Mouse (Mus musculus) hindlimb bud, embryonic 11.5 days (tissue): Measurements from ENCODE around the gene Gm49358.

Experiments
- DNase-seq: peaks from one replicate; pipeline ENCODE4 v3.0.0-alpha.2; 2012; ENCODE audit warnings: low read depth, low spot score; ENCODE audit errors: extremely low spot score

Gm49358 gene

DNA sequence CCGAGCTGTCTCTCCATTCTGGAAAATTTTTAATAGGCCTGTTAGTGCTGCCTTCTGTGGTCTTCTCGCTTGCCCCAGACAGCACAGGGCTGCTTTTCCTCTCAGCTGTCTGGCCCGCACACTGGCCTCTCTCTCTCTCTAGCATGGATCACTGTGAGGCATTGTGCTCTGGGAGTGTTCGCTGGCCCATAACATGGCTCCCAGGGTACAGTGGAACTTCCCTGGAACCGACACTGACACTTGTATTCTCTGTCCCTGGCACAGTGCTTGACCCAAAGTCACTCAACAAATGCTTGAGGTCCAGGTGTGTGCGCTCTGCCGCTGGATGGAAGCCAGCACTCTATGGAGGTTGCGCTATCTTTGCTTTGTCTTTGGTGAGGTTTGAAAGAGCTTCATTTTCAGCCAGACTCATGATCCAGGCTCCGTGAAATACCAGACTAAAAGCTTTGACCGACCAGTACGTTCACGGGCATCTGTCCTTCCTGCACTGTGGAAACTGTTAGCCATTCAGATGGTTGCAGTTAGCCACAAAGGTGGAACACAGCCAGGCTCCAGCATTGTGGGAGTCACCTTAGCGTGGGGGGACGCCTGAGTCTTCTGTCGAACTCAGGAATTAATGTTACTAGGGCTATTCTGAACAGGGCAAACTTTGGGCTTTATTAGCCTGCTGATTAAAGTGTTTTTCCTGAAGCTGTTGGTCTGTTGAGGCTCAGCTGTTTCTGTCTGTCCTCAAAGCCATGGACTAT lies 44.4 kb downstream of the Gm49358 start:
- no peak for DNase-seq

DNA sequence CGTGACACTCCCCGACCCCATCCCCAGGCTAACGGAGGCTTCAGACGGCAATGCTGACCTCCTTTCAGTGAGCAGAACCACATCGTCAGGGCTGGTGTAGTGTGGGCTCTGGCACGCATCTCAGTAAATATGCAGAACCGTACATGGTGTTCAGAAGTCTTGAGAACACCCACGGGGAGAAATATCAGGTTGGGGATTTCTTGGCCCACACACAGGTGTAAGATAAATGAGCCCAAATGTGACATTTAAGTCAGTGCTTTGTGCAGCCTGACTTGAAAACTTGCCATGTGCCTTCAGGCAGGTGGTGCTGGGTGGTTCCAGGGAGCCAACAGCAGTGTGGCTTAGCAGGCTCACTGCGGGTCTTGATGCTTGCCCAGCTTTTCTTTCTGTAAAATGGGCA lies 46.2 kb downstream of the Gm49358 start:
- no peak for DNase-seq

DNA sequence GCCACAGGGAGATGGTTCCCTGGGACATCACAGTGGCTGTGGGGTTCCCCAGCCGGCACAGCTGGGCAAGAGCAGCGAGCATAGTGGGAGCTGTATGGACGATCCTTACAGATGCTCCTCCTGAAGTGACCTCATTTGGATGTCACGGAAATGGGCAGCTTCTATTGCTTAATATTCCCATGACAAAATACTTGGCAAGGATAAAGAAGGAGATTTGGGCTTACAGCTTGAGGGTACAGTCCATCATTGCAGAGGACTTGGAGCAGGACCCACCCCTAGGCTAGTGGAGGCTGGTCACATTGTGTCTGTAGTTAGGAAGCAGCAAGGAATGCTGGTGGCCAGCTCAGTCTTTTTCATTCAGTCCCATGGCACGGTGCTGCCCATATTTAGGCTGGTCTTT lies 46.8 kb downstream of the Gm49358 start:
- no peak for DNase-seq

DNA sequence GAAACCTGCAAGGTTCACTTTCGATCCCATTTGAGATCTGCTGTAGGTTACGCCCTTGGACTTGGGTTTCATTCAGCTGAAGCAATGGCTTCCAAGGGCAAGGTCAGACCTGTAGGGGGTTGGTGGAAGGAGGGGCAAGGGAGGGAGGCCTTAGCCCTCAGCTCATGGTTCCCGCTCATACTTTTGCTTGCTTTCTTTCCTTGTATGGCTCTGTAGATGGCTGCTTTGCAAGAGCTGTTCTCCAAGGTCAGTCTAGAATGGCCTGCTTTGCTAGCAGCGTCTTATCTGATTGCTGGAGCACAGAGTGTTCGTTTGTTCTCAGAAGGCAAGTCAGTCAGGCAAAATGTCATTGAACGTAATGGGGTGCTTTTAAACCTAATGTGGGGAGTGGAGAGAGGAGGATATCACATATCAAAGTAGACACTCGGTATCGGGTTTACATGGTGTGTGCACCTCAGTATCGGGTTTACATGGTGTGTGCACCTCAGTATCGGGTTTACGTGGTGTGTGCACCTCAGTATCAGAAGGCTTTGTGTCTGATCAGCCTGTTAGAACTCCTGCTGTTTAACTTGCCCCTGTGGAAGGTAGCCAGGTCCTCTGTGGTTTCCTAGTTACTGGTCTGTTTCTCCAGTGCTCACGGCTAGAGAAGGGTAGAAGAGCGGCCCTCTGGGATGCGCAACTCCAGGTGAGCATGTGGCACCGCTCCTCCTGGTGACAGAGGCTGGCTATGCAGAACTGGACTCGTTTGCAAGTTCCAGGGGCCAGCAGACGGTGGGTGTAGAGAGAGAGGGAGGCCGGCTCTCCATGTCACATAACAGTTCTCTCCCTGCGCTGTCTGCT lies 50.7 kb downstream of the Gm49358 start:
- no peak for DNase-seq

DNA sequence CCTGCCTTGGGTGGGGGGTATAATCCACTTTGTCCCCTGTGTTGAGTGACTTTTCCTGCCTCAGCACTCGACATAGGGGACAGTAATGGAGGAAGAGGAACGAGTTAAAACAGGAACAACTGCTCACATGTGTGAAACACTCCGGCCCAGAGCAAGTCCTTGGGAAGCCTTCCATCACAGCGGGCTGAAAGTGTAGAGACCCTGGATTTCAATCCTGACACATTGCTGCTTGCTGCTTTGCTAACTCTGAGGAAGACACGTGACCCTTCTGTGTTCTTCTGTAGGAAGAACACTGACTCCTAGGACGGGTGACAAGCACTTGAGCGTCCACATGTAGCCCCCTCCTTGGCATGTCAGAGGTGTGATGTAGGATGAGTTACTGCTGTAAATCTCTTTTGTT lies 51.4 kb downstream of the Gm49358 start:
- no peak for DNase-seq

DNA sequence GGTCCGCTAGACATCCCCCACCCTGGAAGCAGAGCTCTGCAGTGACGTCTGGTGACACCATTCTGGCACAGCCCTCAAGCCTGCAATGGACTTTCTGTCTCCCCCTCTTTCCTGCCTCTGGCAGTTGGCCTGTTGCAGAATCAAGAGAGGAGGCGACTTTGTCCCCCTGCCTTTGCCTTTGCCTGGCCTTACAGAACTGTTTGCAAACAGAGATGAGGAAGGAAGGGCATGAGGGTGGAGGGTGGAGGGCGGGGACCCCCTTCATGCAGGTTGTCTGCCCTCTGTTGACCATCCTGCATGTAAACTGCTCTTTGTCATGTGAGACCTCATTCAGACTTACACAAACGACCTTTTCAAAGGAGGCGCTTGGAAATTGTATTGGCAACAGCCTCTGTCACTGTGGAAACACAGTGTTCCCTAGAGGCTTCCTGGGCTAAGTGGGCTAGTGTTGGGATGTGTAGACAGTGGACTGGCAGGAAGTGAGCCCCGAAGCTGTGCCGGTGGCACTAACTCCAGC lies 55.9 kb downstream of the Gm49358 start:
- no peak for DNase-seq

DNA sequence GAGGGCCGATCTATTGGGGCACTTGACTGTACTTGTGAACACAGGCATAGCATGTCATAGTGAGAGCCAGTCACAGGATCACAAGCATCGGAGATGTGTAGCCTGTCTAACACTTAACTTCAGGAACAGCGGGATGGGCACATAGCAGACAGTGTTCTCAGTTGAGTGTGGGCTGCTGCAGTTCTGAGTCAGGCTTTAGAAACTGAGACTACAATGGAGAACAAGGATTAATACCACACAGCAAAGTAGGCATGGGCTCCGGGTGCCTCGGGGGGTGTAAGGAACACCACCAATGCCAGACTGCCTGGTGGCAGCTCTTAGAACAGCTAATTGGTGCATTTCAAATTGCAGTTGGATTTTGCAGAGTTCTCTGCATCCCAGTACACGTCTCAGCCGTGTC lies 57.2 kb downstream of the Gm49358 start:
- DNase-seq, result no peak

DNA sequence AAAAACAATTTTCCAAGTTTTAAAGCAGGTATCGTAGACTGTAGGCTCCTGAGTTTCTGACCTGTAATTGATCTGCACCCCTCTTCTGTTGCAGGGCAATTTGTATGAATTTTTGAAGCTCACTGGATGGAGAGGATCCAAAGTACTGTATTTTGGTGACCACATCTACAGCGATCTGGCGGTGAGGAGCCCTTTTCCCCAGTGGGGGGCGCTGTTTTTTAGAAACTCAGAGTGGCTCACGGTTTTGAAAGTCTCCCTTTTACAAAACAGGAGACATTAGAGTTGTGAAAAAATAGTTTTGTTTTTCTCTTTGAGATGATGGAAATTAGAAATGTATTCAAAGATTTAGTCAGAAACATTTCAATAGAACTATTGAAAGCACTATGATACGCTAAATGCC lies 60.3 kb downstream of the Gm49358 start:
- no peak for DNase-seq

DNA sequence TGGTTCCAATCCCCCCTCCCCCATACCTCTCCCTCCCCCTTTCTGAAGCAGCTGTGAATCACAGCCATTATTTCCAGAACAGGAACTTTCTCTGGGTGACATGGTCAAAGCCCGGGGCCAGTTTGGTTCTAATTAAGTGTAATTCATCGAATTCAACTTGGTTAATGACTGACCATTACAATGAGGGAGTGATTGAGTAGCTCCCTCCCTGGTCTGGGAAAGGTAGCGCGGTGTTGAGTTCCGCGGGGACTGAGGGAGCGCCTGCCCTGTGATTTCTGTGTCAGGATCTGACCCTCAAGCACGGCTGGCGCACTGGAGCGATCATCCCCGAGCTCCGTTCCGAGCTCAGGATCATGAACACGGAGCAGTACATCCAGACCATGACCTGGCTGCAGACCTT lies 61.1 kb downstream of the Gm49358 start:
- DNase-seq, result no peak

DNA sequence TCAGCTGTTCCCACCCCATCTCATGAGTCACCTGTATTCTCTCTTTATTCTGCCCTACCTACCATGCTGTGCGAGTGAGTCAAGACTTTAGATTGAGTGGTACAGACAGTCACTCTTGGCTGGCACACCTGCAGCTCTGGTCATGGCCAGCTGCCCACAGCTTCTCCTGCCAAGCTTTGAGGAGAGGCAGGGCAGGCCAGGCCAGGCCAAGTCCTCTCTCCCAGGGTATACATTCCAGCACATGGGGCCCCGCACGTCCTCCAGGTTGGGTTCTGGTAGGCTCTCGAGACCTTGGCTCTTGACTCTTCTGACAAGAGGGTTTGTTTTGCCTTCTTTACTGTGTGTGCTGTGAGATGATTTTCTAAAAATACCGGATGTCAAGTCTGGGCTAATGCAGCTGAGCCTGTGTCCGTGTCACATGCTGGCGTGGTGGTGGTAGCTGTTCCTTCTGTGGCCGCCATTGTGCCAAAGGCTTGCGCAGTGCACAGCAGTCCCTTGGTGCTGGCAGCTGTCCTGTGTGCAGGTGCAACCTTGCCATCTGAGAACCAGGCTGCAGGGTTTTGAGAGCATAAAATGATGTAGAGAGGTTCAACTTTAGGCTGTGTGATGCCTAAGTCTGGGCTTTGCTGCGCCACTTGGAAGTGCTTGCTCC lies 62.2 kb downstream of the Gm49358 start:
- no peak for DNase-seq

DNA sequence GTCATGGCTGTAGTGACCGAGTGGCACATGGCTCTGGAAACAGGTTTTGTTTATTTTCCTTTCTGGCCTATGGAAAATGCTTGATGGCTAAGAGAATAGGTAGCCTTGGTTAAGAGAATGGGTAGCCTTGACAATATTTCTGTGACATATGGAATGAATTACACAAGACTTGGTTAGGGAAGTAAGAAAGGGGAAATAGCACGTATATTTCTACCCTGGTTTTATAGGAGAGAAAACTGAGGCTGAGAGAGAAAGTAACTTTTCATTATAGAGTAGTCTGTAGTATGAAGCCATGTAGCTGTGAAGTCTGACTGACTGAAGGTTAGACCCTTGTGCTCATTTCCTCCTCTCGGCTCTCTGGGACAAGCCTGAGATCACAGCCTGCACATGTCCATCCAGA lies 63.2 kb downstream of the Gm49358 start:
- DNase-seq, result no peak

DNA sequence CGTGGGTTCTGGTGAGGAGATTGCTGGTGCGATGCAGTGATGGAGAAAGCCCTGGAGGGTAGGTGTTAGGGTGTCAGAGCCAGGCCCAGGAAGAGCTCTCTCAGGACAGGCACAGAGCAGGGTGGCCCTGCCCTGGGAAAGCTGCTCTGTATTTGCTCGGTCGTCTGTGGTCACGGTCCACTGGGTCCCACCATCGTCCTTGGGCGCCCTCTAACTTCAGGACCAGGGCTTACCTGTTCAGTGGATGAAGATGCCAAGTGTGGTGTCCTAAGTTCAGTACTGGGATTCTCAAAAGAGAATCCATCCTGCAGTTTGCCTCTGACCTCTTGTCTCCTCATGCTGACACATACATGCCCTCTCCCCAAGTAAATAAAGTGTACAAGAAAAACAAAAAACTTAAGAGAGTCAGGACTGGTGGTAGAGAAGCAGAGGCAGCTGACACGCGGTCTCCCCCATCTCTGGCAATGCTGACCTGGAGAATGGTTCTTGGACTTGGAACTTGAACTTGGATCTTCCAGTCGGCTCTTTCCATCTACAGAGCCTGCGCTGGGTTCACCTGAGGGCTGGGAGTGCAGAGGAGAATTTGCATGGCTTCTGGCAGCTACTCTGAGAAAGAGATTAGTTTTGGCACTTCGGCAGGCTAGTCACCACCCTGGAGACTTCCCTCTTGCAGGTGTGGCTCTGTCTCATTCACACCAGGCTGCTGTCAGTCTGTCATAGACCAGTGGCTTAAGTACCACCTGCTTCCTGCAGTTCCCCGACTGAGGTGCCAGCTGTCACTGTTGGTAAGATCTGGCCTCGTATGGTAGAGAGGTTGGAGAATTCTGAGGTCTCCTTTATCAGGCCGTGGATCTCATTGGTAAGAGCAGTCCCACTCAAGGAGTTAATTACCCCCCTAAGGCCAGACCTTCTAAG lies 64.7 kb downstream of the Gm49358 start:
- no peak for DNase-seq

DNA sequence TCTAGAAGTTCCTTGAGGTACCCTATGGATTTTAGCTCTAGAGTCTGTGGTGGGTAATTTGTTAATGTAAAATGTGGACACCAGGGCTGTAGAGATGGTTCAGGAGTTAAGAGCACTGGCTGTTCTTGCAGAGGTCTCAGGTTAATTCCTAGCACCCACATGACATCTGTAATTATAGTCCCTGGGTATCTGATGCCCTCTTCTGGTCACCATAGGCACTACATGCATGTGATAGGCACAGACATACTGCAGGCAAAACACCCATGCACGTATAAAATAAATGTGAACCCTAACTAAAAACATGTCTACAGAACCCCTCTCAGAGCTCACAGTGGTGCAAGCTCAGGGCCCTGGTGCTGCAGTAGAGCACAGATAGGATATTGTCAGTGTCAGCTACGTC lies 65.7 kb downstream of the Gm49358 start:
- no peak for DNase-seq

DNA sequence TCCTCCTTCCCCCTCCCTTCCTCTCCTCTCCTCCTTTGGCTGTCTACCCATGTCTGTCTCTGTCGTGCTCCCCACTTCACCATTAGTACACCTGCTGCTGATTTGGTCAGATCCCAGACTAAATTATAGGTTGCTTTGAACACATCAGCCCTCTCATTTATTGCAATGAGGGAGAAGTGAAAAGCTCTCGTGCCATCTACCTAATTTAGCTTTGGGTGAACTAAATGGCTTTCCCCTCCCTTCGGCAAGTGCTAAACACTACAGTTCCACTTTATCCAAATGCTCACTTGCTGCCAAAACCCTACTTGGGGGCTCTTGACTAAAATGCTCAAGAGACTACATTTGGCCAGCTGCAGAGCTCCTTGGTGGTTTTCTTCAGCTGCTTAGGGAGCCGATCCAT lies 73.0 kb downstream of the Gm49358 start:
- DNase-seq, result no peak

DNA sequence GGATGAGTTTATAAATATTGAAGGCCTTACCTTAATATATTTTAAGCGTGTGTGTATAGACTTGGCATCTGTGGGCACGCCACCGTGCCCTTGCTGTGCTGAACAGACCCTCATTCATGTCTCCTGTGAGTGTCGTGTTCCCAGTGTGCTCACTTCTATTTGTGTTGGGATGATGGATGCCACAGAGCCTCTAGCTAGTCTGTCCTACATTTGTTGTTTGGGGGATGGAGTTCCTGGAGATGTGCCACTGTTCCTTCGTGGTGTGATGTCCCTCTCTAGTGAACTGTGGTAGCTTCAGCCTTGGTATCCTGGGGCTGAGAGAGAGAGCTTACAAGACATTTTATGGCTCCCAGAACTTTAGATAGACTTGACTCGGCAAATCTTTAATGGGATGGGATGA lies 75.1 kb downstream of the Gm49358 start:
- no peak for DNase-seq

DNA sequence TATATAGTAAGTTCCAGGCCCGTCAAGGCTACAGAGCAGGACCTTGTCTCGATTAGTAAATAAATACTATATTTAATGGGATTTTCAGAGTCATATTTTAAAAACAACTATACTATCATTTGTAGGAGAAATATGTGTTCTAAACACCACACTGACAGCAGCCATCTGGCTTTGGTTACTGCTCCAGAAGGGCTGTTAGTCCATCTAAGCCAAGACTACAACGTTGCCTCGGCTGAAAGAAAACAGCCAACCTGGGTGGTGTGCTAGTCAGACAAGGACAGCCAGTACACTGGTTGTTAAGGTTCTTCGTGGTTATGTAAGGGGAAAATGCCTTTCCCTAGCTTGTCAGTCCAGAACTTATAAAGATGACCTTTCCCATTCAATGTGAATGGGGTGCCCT lies 78.9 kb downstream of the Gm49358 start:
- no peak for DNase-seq

DNA sequence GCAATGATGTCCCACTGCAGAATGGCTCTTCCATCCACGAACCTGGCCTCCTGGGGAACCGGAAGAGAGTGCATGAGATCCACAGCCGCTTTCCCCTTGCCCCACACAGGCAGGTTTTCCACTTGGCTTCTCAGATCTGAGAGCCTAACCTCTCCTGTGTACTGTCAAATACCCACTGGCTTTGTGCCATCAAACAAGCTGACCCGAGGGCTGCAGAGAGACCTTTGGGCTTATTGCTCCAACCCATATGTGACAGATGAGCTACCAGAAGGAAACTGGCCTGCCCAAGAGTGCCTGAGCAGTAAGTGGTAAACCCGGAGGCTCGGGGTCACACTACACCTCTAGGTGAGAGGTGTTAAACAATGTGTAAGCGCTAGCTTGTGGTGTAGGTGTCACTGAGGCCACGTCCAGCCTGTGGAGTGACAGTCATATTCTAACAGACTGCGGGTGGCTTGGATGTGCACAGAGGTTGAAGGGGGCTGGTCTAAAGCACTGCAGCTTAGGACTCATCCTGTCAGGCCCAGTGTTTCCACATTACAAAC lies 83.2 kb downstream of the Gm49358 start:
- no peak for DNase-seq

DNA sequence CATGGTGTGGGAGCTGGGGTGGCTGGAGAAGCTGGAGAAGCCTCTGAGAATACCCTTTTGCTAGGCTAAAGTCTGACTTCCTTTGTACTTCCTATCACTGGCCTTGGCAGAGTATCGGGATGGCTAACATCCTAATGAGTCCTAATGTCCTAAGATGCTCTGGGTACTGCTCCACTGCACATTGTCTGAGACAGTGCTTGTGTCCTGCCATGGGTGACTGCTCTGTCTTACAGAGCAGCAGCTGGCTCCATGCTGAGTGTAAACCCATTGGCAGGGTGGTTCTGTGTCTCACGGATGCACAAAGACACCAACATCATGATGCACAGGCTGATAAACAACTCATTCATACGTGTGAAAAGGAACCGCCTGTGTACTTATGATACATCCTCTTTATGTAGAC lies 85.3 kb downstream of the Gm49358 start:
- no peak for DNase-seq

DNA sequence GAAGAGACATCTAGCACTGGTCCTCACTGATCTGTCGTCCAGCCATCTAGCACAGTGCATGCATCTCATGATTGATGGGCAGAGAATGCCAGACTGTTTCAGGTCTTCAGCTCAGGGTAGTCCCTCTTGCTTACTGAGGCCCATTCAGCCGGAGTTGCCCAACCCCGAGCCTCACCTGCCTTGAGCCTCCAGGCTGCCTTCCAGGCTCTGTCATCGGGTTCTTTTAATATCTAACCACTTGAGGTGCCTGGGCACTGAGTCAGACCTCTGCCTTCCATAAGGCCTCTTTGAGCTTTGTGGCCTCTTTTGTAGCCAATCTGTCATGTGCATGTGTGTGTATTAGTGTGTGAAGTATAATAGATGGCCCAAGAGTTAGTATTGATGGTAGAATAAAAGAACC lies 85.7 kb downstream of the Gm49358 start:
- no peak for DNase-seq

DNA sequence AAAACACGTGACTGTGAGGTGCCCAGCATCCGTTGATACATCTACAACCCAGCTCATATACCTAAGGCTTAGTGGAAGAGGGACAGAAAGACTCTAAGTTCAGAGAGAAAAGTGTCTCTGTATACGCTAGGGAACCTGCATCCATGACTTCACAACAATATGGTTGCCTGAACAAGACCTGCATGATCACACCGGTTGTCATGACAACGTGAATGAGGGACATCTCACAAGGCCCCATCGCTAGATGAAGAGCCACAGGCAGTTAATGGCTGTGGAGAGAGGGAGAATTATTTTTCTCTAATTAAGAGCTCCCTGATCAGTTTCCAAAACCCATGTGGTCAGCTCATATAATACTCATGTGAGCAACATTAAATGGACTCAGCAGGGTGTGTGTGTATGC lies 88.4 kb downstream of the Gm49358 start:
- no peak for DNase-seq

DNA sequence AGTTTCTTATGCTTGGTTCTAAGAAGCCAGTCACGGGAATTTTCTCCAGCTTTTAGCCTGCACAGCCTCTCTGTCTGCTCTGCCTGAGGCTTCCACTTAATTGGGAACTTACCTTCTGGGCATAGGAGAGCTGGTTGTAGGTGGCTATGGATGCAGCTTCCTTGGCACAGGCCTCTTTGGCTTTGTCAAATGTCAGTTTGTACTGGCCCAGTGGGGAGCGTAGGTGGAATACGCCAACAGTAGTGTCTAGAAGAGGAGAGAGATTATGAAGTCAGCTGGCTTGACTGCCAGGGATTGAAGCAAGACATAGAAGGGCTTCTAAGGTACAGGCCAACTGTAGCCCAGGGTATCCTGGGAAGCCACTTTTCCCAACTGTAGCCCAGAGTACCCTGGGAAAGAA lies 89.7 kb downstream of the Gm49358 start:
- no peak for DNase-seq
